Mouse (Mus musculus) heart, postnatal 0 days (tissue): Measurements from ENCODE around the gene Clic4. TPM values are rescaled to one million over a fixed set of nuclear protein-coding genes. Genes with fewer than 3 reads are reported as not detected.

ENCODE experiments used
- ATAC-seq: fragments of 200-750 bp; cut with Nextera tagmentation; 2 replicates; pipeline ENCODE4 v1.8.0; 2017; ENCODE audit warnings: low read depth, moderate number of reproducible peaks, moderate library complexity; ENCODE audit not compliant: insufficient read depth
- DNase-seq: peaks from one replicate; pipeline ENCODE4 v3.0.0-alpha.2; 2016; ENCODE audit warnings: low spot score
- H3K27ac ChIP-seq: fragments of 300-500 bp; sonication (generic); 2 replicates; pipeline ENCODE4 v1.5.1; 2014; ENCODE audit warnings: low read depth, mild to moderate bottlenecking
- H3K27me3 ChIP-seq: fragments of 300-500 bp; sonication (generic); 2 replicates; pipeline ENCODE4 v1.6.1; 2014; ENCODE audit warnings: low read length, mixed read lengths; ENCODE audit not compliant: control insufficient read depth, insufficient read depth
- H3K36me3 ChIP-seq: fragments of 300-500 bp; sonication (generic); replicated peaks from 2 replicates; pipeline ENCODE4 v1.6.1; 2014; ENCODE audit warnings: low read length, mixed read lengths; ENCODE audit not compliant: control insufficient read depth, insufficient read depth
- H3K4me1 ChIP-seq: fragments of 300-500 bp; sonication (generic); 2 replicates; pipeline ENCODE4 v1.6.1; 2014; ENCODE audit warnings: antibody characterized with exemption; ENCODE audit not compliant: control insufficient read depth, insufficient read depth
- H3K4me2 ChIP-seq: fragments of 300-500 bp; sonication (generic); 2 replicates; pipeline ENCODE4 v1.6.1; 2014; ENCODE audit warnings: low read depth, mild to moderate bottlenecking, low read length, moderate library complexity
- H3K4me3 ChIP-seq: fragments of 300-500 bp; sonication (generic); 2 replicates; pipeline ENCODE4 v1.5.1; 2014; ENCODE audit warnings: low read depth, low read length
- H3K9ac ChIP-seq: fragments of 300-500 bp; sonication (generic); replicated peaks from 2 replicates; pipeline ENCODE4 v1.6.1; 2014; ENCODE audit warnings: low read depth, low read length, mixed read lengths
- H3K9me3 ChIP-seq: fragments of 300-500 bp; sonication (generic); replicated peaks from 2 replicates; pipeline ENCODE4 v1.6.1; 2016; ENCODE audit warnings: low read length; ENCODE audit not compliant: control insufficient read depth
- CTCF ChIP-seq: IDR thresholded peaks from 2 replicates; pipeline ENCODE4 v1.5.1; 2016; ENCODE audit warnings: antibody characterized with exemption, control low read depth, low read depth
- EP300 ChIP-seq: IDR thresholded peaks from 2 replicates; pipeline ENCODE4 v1.6.1; 2016; ENCODE audit warnings: antibody characterized with exemption, low read depth
- WGBS: fragments of 180-500 bp; shearing (Covaris S2); extraction: QIAGEN DNeasy Blood & Tissue Kit; methylation state at CpG from one replicate; pipeline ENCODE4 v1.1.7; 2014; 5-methylcytosine and 5-hydroxymethylcytosine counted together
- polyA plus RNA-seq: library from polyadenylated mRNA; unstranded; fragments of >200 nt; fragmentation: Nextera tagmentation; extraction: Ambion mirVana; gene quantifications from 2 replicates; pipeline ENCODE4 v1.2.1, GENCODE M21; 2015
- total RNA-seq: library from RNA; depleted of rRNA; stranded (reverse); fragments of >200 nt; gene quantifications from 2 replicates; pipeline ENCODE4 v1.2.3, GENCODE M21; 2014; ENCODE audit warnings: low replicate concordance

Gene Clic4
- total and polyA plus RNA-seq, 2 experiments from 2014 or later: 235 to 239 TPM

DNA sequence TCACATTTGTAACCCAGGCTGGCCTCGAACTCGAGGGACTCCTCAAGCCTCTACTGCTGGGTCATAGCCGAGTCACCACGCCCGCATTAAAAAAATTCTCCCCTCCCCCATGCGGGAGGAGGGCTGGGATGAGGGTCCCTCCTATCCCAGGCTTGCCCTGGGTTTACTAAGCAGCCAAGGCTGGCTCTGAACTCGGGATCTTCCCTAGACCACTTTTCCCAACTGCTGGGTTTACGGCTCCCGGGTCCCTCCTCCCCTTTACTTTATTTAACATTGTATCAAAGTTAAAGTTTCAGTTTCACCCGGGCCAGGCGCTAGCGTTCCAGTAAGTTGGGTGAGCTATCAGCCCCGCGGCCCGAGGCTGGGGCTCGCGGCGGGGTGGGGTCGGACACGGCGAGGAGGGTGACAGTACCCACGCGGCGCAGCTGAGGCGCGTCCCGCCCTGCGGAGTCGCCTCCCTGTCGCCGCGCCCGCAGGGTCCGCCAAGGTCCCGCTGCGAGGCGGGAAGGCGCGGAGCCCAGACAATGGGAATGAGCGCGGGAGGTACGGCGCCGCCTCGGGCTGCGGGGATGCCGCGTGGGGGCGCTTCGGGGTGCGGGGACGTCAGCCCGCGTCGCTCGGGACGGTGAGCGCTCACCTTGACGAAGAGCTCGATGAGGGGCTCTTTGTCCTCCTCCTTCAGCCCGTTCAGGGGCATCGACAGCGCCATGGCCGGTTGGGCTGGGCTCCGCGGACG lies 565 bp downstream of the Clic4 start:
- ATAC-seq (peak; percentile 30), DNase-seq (peak; percentile 54)
- WGBS: under 1% methylated on average over 65 of the region's 67 CpGs
- Histone ChIP-seq H3K4me3 (peak overlapping the region; percentile 96), H3K4me2 (peak overlapping the region; percentile 78), H3K4me1 (peaks cover 42% of the 10 kb centered on the region), H3K9me3 (no peaks in the 10 kb centered on the region), H3K9ac (peak overlapping the region; percentile 98), H3K27me3 (no peaks in the 10 kb centered on the region), H3K36me3 (no peaks in the 10 kb centered on the region), H3K27ac (peak overlapping the region; percentile 99)
- TF ChIP-seq CTCF (no peak), EP300 (no peak)

DNA sequence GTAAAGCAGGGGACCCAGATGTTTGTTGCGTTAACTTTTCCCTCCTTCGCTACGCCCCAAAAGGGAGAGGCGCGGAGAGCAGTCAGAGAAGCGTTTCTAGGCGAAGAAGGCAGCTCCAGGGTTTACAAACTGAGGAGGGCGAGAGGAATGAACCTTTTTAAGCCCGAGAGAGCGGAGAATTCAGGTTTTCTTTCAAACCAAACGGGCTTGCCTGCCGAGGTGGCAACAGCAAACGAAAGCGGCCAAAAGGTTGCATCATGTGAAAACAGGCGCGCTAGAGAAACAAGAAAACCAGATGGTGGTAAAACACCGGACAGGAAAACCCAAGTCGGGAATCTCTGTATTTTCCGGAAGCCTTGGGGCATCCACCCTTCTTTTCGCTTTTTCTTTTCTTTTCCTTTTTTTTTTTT lies 1.2 kb downstream of the Clic4 start:
- Histone ChIP-seq H3K27ac (peak overlapping the region; percentile 99), H3K4me3 (peak overlapping the region; percentile 96), H3K36me3 (no peaks in the 10 kb centered on the region), H3K9ac (peak overlapping the region; percentile 98), H3K4me1 (peaks cover 44% of the 10 kb centered on the region), H3K9me3 (no peaks in the 10 kb centered on the region), H3K4me2 (peak overlapping the region; percentile 78), H3K27me3 (no peaks in the 10 kb centered on the region)
- no peak for DNase-seq
- TF ChIP-seq CTCF (no peak), EP300 (no peak)
- WGBS: under 1% methylated on average over 20 of the region's 20 CpGs
- ATAC-seq: no peak

DNA sequence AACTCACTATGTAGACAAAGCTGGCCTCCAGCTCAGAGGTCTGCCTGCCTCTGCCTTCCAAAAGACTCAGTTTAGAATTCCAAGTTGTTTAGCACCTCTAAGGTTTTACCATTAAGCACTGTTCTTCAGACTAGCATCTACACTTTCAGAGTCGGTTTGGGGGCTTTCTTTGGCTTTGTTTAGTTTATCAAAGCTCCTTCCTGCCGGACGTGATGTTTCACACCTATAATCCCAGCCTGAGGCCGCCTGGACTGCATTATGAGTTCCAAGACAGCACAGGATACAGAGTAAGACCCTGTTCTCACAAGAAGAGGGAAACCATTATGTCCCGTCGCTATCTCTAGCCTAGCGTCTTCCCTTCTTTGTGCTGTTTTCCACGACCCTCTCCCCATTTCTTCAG lies 2.1 kb downstream of the Clic4 start:
- 7% methylated on average over 8 of the region's 8 CpGs for WGBS
- H3K9ac ChIP-seq: peak overlapping the region; percentile 98

DNA sequence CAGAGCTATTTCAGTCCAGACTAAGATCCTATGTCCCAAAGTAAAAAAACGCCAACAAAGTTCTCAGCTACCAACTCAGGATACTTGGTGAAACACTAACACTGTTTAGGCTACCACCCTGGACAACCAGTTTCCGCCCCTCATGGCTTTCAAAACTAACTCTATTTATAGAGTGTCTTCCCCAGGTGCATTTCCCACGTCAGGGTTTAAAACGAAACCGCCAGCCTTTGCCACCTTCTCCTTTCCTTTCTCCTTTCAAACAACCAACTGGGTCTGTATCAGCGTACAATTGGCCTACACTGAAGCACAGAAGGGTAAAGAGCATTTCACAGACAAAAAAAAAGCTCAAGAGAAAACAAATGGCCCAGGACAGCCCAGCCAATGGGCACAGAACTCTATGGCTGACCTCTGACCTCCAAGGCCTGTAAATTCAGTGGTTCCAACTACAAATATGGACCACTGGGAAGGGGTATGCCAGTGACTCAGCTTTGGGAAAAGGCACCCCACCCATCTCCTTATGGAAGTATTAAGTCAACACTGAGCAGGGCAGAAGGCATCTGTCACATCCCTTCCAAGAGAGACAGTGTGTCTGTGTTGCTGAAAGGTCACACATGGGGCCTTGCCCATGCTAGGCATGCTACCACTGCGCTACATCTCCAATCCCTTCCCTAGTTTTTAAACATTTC lies 2.8 kb downstream of the Clic4 start:
- WGBS: 19% methylated on average over 7 of the region's 7 CpGs
- Histone ChIP-seq H3K9ac (peak overlapping the region; percentile 98), H3K9me3 (no peaks in the 10 kb centered on the region), H3K27me3 (no peaks in the 10 kb centered on the region), H3K4me2 (peak overlapping the region; percentile 78), H3K4me3 (peak overlapping the region; percentile 96), H3K27ac (peak overlapping the region; percentile 99), H3K4me1 (peaks cover 59% of the 10 kb centered on the region), H3K36me3 (peaks cover 4% of the 10 kb centered on the region; the same call in 1 of the 2 replicates)
- no peak for ATAC-seq
- DNase-seq: no peak
- TF ChIP-seq CTCF (no peak), EP300 (no peak)

More for the DNA sequence above, 2.1 kb downstream of the Clic4 start:
- Histone ChIP-seq H3K27me3 (no peaks in the 10 kb centered on the region), H3K4me2 (peak overlapping the region; percentile 78), H3K27ac (peak overlapping the region; percentile 99), H3K4me3 (peak overlapping the region; percentile 96), H3K9me3 (no peaks in the 10 kb centered on the region), H3K36me3 (peaks cover 3% of the 10 kb centered on the region; the same call in 1 of the 2 replicates), H3K4me1 (peaks cover 53% of the 10 kb centered on the region)
- ATAC-seq: no peak
- TF ChIP-seq EP300 (no peak), CTCF (no peak)
- no peak for DNase-seq

DNA sequence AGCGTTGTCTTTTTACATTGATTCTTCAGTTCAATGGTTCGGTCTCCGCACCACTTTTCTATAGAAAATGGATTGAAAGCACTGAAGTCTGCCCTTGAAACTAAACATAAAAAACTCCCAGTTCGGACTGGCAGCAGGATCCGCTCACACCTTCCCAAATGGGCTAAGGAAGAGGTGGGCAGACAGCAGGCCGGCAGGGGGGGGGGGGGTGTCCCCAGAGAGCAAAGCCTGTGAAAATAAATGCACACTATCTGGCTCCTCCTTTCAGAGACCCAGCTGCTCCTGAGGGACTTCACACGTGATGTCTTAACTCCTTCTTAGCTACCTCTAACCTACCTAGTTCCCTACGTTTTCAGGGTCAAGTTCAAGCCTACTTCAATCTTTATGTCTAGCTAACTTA lies 5.1 kb downstream of the Clic4 start:
- Histone ChIP-seq H3K27me3 (no peaks in the 10 kb centered on the region), H3K4me1 (peaks cover 56% of the 10 kb centered on the region), H3K36me3 (peaks cover 6% of the 10 kb centered on the region), H3K9me3 (no peaks in the 10 kb centered on the region), H3K9ac (peak overlapping the region; percentile 54), H3K4me3 (peak overlapping the region; percentile 30), H3K27ac (peak overlapping the region; percentile 54), H3K4me2 (peak overlapping the region; percentile 78)
- no peak for ATAC-seq
- no peak for TF ChIP-seq CTCF
- no peak for TF ChIP-seq EP300
- WGBS: 25% methylated on average over 8 of the region's 8 CpGs
- DNase-seq: no peak
